Mouse (Mus musculus) embryo, embryonic 11.5 days (tissue): ENCODE data around the gene Nars2.

Source experiments
- DNase-seq: peaks from one replicate; pipeline ENCODE4 v3.0.0-alpha.2; 2012; ENCODE audit warnings: low read depth, low spot score

Nars2 gene

DNA sequence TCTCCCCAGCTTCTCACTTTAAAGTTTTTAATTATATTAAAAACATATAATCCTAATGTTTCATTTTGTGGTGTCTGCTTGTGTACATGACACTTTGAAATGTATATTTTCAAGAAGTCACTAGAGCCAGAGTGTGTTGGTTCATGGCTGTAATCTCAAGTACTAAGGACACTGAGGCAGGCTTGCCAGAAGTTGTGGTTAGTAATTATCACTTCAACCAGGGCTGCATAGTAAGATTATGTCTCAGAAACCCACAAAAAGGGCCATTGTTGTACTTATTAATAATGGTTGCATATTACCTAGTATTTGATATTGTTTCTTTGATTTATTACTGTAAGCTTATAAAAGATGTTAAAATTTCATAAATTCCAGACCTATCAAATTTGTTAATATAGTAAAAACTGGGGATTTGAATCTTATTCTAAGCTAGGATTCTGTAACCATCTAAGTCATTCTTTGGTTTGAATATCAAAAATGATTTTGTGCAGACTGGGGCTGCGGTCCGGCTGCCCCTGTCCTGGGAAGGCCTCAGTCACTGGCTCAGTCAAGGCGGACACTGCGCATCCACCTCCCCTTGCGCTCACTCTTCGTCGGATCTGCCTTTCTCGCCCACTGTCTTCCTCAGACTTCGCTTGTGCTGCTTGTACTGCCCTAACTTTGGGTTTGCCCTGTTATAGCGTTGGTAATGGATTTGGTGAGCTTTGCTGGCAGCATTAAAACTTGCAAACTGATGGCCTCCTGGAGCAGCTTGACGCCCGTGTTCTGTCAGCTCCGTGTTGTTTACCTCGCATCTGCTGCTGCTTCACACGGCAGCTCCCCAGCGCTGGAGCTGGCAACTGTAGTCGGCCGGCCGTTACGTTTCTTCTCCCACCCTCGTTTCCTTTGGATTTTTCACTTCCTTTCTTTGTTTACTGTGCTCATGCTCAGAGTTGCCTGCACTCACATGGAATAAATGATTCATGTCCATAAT lies 20.0 kb downstream of the Nars2 start:
- DNase-seq: no peak

- no peak for DNase-seq
Observed at GRCm38 (mm10) chr7:96972138-96972904, 21.0 kb downstream of the Nars2 start.

DNA sequence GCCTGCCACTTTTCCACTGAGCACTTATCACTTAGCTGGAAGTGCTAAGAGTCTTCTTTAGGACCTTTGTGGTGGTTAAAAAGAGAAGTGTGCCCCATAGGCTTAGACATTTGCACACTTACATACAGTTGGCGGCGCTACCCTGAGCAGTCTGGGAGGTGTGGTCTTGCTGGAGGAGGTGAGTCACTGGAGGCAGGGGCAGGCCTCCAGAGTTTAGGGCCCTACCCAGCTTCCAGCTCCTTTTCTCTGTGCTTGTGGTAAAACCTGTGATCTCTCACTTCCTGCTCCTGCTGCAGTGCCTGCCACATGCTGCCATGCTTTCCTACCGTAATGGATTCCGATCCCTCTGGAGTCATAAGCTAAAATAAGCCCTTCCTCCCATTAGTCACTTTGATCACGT lies 24.6 kb downstream of the Nars2 start:
- no peak for DNase-seq

DNA sequence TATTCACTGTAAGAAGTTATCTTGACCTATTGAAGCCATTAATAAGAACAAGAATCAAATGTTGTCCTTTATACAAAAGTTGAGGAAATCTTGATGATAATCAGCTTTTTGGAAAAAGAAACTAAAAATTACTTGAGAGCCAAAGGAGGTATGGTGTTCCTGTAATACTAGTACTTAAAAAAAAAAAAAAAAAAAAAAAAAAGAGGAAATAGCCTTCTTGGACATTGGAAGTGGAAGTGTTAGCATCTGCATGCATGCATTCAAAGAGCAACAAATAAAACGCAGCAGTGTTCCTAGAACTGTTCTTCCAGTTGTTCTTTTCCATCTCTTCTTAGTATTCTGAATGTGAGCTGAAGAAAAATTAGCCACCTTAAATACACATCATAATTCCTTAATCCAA lies 25.9 kb downstream of the Nars2 start:
- DNase-seq: no peak

DNA sequence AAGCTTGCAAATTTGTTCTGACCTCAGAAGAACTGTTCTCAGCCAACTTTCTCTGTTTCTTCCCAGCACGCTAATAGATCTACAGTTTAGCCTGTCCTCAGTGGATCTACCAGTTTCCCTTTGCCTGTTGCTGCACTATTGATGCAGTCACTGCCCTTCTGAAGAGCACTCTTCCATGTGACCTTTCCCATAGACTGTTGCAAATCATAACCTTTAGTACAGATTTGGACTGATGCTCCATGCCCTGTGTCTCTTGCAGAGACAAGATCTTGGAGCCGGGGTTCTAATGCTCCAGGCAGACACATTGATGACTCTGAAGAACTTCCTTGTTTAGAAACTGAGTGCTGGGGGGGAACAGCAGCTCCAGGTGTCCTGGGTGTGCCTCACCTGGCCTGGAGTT lies 30.1 kb downstream of the Nars2 start:
- DNase-seq: no peak

DNA sequence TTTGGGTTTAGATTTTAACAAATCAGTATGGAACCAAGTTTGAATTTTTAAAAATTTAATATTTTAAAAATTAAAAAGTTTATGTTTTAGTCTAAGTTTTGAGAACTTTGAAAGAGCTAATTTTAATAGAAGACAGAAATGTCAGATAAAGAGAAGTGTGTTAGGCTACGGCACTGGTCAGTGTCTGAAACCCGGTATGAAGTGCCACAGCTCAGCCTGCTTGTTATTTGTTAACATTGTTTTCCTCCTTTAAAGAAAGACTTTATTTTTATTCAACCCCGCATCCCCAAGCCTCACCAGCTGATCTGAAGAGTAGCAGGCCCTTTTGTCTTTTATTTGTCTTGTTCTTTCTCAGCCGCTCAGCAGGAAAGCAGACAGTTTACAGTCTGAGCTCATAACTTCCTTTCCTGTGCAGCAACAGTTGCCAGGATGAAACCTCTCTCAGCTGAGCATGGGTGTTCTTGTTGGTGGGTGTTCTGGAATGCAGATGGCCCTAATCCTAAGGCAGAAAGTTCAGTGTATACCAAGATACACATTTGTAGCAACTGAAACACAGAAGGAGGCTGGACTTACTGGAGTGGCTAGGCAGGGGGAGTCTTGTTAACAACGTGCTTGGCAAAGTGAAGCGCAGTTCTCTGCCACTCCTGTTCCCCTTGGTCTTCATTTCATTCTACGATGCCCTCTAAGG lies 32.5 kb downstream of the Nars2 start:
- no peak for DNase-seq

DNA sequence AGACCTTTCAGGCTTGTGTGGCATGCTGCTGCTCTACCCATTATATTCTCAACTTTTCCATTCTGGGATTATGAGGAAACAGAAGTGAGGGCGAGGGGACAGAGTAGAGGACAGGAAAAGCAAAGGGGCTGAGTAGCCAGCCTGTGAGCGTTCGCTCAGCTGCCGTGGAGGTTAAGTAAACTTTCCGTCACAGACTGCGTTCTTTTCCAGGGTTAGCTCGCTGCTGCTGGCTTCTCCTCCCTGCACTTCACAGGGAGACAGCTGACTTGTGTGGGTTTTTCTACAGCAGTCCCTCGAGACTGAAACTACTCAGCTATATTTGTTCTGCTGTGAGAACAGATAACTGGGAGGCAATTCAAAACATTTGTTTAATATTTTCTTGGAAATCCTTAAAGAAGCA lies 34.5 kb downstream of the Nars2 start:
- DNase-seq: no peak

- DNase-seq: no peak
Observed at GRCm38 (mm10) chr7:96986795-96987445, 35.6 kb downstream of the Nars2 start.

DNA sequence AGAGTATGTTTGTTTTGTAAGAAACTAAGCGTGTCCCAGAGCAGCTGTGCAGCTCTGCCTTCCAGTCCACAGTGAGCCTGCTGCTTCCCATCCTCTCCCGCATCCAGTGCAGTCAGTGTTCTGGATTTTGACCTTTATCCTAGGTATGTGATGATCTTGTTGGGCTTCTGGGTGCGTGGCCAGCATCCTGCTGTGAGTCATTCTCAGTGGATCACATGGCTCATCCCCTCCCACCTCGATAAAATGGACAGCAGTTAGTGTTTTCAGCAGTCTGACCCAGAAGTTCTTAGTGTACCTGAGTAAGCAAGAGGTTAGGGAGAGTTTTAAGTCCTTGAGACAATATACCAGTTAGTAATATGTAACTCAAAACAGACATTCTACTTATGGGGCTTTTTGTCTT lies 36.4 kb downstream of the Nars2 start:
- no peak for DNase-seq

GRCm38 (mm10) chr7:97012956-97013355 lies 61.7 kb downstream of the Nars2 start:
- DNase-seq: no peak

DNA sequence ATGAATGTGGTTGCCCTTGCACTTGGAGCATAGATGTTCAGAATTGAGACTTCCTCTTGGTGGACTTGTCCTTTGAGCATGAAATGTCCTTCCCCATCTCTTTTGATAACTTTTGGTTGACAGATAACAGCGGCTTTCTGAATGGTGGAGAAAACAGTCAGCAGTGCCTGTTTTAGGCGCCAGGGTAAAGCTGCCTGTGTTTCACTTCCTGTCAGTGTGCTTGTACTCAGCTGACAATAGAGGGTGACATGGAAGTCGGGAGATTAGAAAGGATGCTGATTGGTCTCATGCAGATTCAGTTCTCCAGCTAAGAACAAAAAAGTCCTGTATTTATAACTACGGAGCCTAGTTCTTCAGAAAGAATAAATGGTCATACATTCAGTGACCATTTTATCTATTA lies 66.7 kb downstream of the Nars2 start:
- DNase-seq: no peak

- DNase-seq: no peak
Observed at GRCm38 (mm10) chr7:97018418-97018817, 67.1 kb downstream of the Nars2 start.

- no peak for DNase-seq
Observed at GRCm38 (mm10) chr7:97019303-97019702, 68.0 kb downstream of the Nars2 start.

DNA sequence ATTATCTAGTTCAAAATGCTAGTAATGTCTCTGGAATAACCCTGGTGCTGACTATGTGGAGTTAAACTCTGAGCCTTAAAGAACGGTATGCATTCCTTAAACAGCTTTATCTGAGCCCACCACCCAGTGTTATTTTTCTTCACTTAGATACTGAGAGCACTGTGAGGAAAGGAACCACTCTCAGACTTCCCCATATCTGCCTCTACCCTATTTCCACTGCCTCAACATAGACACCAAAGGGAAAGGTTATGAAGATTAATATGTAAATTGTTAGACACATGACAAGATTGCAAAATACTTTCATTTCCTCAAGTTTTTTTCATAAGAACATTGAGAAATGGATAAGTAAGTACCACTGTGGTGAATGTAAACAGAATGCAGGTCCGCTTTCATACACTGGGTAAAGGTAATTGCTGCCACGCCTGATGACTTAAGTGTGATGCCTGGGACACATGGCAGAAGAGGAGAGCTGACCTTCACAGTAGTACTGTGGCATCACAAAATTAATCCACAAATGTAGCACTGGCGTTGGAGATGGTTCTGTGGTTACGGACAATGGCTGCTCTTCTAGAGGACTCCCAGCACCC lies 75.6 kb downstream of the Nars2 start:
- no peak for DNase-seq

DNA sequence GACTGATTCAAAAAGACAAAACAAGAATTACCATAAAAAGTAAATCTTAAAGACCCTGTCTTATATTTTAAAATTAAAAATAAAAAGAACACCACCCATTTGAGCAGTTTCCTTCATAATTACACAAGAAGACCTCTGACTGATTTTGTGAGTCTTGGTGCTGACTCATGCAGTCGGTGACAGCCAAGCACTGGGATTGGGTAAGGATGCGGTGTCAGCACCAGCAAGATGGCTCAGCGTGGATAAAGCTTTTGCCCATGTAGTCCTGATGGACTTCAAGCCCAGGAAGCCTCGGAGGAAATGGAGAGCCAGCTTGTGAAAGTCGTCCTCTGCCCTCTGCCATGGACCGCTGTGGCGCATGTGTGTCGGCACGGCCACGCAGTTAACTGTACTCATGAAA lies 77.8 kb downstream of the Nars2 start:
- no peak for DNase-seq

DNA sequence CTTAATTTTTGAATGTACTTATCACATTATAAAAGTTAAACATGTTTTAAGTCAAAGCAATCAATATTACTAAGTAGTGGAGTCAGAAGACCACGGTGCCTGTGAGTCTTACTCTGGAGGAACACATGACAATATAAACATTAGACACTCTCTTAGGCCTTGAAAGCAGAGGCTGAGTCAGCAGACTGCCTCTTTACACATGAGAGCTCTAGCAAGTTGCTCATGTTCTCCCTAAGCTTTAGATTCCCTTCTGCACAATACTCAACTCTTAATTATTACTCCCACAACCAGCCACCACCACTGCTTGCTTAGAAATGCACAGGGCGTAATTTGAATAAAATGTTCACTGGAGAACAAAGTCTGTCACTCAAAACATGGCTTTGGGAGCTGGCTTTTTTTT lies 81.1 kb downstream of the Nars2 start:
- no peak for DNase-seq

DNA sequence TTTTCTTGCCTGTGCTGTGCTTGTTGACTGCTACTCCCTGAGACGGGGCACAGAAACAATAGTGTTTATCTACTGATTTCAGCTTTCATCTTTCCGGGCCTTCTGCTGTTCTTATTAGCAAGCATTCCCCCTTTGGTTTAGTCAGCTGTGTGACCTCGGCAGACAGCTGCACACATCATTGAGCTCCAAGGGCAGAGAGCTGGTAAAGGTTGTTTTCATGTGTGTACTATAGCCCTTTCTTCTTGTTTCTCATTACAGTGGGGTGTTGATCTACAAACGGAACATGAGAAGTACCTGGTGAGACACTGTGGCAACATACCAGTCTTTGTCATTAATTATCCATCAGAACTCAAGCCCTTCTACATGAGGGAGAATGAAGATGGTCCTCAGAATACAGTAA lies 88.3 kb downstream of the Nars2 start:
- no peak for DNase-seq

- no peak for DNase-seq
Observed at GRCm38 (mm10) chr7:97041868-97042449, 90.7 kb downstream of the Nars2 start.

DNA sequence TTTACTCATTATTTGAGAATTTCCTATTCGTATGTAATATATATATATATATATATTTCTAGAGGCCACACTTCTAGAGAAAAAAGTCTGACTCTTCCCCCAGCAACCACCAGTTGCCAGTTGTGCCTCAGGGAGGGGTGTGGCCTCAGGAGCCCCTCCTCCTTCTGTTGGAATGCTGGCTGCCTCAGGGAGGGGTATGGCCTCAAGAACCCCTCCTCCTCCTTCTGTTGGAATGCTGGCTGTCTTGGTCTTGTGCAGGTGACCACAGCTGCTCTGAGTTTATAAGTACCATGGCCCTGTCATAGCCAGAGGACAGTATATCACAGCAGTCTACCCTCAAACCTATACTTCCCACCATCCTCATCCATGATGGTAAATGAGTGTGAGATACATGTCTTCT lies 91.7 kb downstream of the Nars2 start:
- DNase-seq: no peak

DNA sequence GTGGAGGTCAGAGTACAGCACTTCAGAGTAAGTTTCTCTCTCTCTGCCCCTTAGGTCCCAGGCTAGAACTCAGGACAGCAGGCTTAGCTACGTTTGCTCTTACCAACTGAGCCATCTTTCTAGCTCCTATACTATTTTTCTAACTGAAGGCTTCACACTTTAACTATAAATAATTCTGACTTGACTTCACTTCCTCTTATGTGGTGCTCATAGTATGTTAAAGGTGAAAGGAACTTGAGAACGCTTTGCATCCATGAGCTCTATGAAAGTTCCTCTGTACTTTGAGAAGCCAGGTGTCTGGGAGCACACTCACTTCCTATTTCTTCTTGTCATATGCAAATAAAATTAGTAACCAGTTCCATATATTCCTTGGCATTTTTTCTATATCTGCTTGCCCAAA lies 109.7 kb downstream of the Nars2 start:
- DNase-seq: no peak

GRCm38 (mm10) chr7:97071512-97071911 lies 120.2 kb downstream of the Nars2 start:
- no peak for DNase-seq
